8 mouse cellular contexts compared by ENCODE assay signal in genomic region chr2:152828011-152828370, GRCm38 (mm10). TPM values are rescaled to one million over a fixed set of nuclear protein-coding genes. Genes with fewer than 3 reads are reported as not detected.
DNase-seq lines count a peak whose midpoint lies in the region; ATAC-seq and TF ChIP-seq lines count a peak whose summit lies in the region.

No protein-coding gene starts in this region.

- no peak for DNase-seq in thymus, adult 2 months
- no peak for DNase-seq in thymus, postnatal 10 days (ENCODE audit: low spot score in 2 of 2)
- DNase-seq in kidney, postnatal 25 days = peak; percentile 75 to 81
- no peak for DNase-seq in ovary, postnatal 14 days (ENCODE audit: low spot score)
- DNase-seq in gastrocnemius, postnatal 36 days = no peak
- no peak for DNase-seq in cerebellum, adult 9-10 months

- no peak for TF ChIP-seq CTCF in thymus, adult 2 months (IDR thresholded peaks at IDR 0.05; ENCODE audit: borderline replicate concordance, control insufficient read depth, extremely low read depth, insufficient read depth, low read length, poor library complexity)

- TF ChIP-seq POLR2A in thymus, adult 2 months (IDR thresholded peaks at IDR 0.05; ENCODE audit: control insufficient read depth, extremely low read depth, insufficient read depth, low read length, poor library complexity) = no peak
- no peak for TF ChIP-seq POLR2A in myocyte (IDR thresholded peaks at IDR 0.05; ENCODE audit: insufficient read length, low read depth)

- H3K9me3 ChIP-seq in forebrain, embryonic 16.5 days (ENCODE audit: control insufficient read depth, low read length) = no peaks in the 10 kb centered on the region

- H3K27ac ChIP-seq in thymus, adult 2 months (ENCODE audit: control insufficient read depth, insufficient read depth, low read length) = no peak overlapping the region
- H3K27ac ChIP-seq in forebrain, embryonic 16.5 days (ENCODE audit: low read length) = no peak overlapping the region

- no peak for ATAC-seq in forebrain, embryonic 16.5 days

- H3K9ac ChIP-seq in forebrain, embryonic 16.5 days (replicated peaks; ENCODE audit: low read depth, low read length) = no peak overlapping the region; the same call in 1 of the 2 replicates

- H3K36me3 ChIP-seq in thymus, adult 2 months (ENCODE audit: control insufficient read depth, insufficient read depth, low read length) = no peaks in the 10 kb centered on the region; the same call in 1 of the 2 replicates
- no peaks in the 10 kb centered on the region for H3K36me3 ChIP-seq in forebrain, embryonic 16.5 days (ENCODE audit: control insufficient read depth, insufficient read depth)
- peaks cover 9% of the 10 kb centered on the region for H3K36me3 ChIP-seq in myocyte (ENCODE audit: control insufficient read depth, insufficient read depth)

- intact Hi-C loops in gastrocnemius, postnatal 36 days (cut with DNase I) = loop anchor here (2.0 kb wide), 1 partner anchor 61 kb away; no protein-coding TSS in a partner anchor

- WGBS in thymus, adult 2 months = 90% methylated on average over 4 of the region's 4 CpGs
- WGBS in forebrain, embryonic 16.5 days = 84% methylated on average over 4 of the region's 4 CpGs

- H3K27me3 ChIP-seq in thymus, adult 2 months (ENCODE audit: control insufficient read depth, insufficient read depth, low read length) = no peaks in the 10 kb centered on the region
- no peaks in the 10 kb centered on the region for H3K27me3 ChIP-seq in forebrain, embryonic 16.5 days (replicated peaks; ENCODE audit: control insufficient read depth, insufficient read depth, low read length)
- no peaks in the 10 kb centered on the region for H3K27me3 ChIP-seq in myocyte (ENCODE audit: control insufficient read depth, insufficient read depth, insufficient read length)

- peak overlapping the region; percentile 41 for H3K4me3 ChIP-seq in thymus, adult 2 months (ENCODE audit: control insufficient read depth, insufficient read depth, low read length)
- H3K4me3 ChIP-seq in forebrain, embryonic 16.5 days (replicated peaks; ENCODE audit: low read length) = peak overlapping the region; percentile 87
- H3K4me3 ChIP-seq in myocyte = peak overlapping the region; percentile 77

- H3K4me2 ChIP-seq in forebrain, embryonic 16.5 days (ENCODE audit: low read length) = peak overlapping the region; percentile 64
- peak overlapping the region; percentile 78 for H3K4me2 ChIP-seq in myocyte (ENCODE audit: low read depth)

- H3K79me2 ChIP-seq in myocyte (ENCODE audit: control insufficient read depth, insufficient read depth) = peaks cover 73% of the 10 kb centered on the region

- peaks cover 23% of the 10 kb centered on the region for H3K4me1 ChIP-seq in thymus, adult 2 months (replicated peaks; ENCODE audit: control insufficient read depth, insufficient read depth, low read length)
- peaks cover 54% of the 10 kb centered on the region for H3K4me1 ChIP-seq in forebrain, embryonic 16.5 days (replicated peaks; ENCODE audit: control insufficient read depth, insufficient read depth, low read length)

- no peak overlapping the region for H3ac ChIP-seq in myocyte (ENCODE audit: control insufficient read depth, insufficient read length)

TF ChIP-seq in myocyte, 11 proteins besides CTCF, POLR2A, EP300 and RAD21:
- TF ChIP-seq USF1 (IDR thresholded peaks at IDR 0.05; ENCODE audit: low read depth) = no peak
- no peak for TF ChIP-seq E2F4 (IDR thresholded peaks at IDR 0.05; ENCODE audit: insufficient read depth)
- no peak for TF ChIP-seq CEBPB (IDR thresholded peaks at IDR 0.05; ENCODE audit: insufficient read depth, poor library complexity, severe bottlenecking)
- no peak for TF ChIP-seq MYOD1 (IDR thresholded peaks at IDR 0.05; ENCODE audit: control insufficient read depth in 1 of 3, insufficient read length in 2 of 3, low read depth in 2 of 3)
- TF ChIP-seq SRF (IDR thresholded peaks at IDR 0.05; ENCODE audit: control insufficient read depth, insufficient read length, low read depth) = no peak
- no peak for TF ChIP-seq MYOG (IDR thresholded peaks at IDR 0.05; ENCODE audit: control insufficient read depth in 1 of 3, insufficient read depth in 1 of 3, insufficient read length in 2 of 3, low read depth in 2 of 3)
- no peak for TF ChIP-seq MAX (IDR thresholded peaks at IDR 0.05; ENCODE audit: low read depth)
- no peak for TF ChIP-seq TCF3 (IDR thresholded peaks at IDR 0.05; ENCODE audit: insufficient read length, low read depth)
- TF ChIP-seq POLR2AphosphoS2 (IDR thresholded peaks at IDR 0.05; ENCODE audit: insufficient read length, low read depth) = no peak
- TF ChIP-seq REST (IDR thresholded peaks at IDR 0.05; ENCODE audit: insufficient read depth, insufficient read length) = no peak
- TF ChIP-seq TCF12 (IDR thresholded peaks at IDR 0.05; ENCODE audit: insufficient read depth, poor library complexity, severe bottlenecking) = no peak

RNA-seq across cellular contexts. Expression of gene Bcl2l1, which starts 3.5 kb away (rescaled TPM):
- polyA plus RNA-seq in thymus, adult 2 months (2012; rRNA removed) = 205 and 207 TPM in 2 replicates
- polyA plus RNA-seq in forebrain, embryonic 16.5 days (2015; fragmentation: Nextera tagmentation; extraction: Ambion mirVana) = 176 and 188 TPM in 2 replicates
- 57.0 TPM for polyA plus RNA-seq in myocyte (2012; fragmentation: generic; extraction: Trizol)
- 10 to 100 TPM; 15.4 to 17.6 TPM for total RNA-seq in gastrocnemius, postnatal 36 days (2021)

RNA-seq across cellular contexts. Expression of gene Tpx2, which starts 19.8 kb away (rescaled TPM):
- 16.1 and 19.1 TPM in 2 replicates for polyA plus RNA-seq in thymus, adult 2 months (2012; rRNA removed)
- polyA plus RNA-seq in forebrain, embryonic 16.5 days (2015; fragmentation: Nextera tagmentation; extraction: Ambion mirVana) = 40.0 and 49.6 TPM in 2 replicates
- 26.3 TPM for polyA plus RNA-seq in myocyte (2012; fragmentation: generic; extraction: Trizol)
- 1 to 10 TPM; 1.4 to 1.9 TPM for total RNA-seq in gastrocnemius, postnatal 36 days (2021)

Comparison
In these comparisons a context has a peak if more than half of its experiments do, and no peak if none do; other contexts are left out.
1. DNase-seq: peak in kidney, postnatal 25 days (2 of 2); none in thymus, adult 2 months (single experiment), thymus, postnatal 10 days (0 of 2), ovary, postnatal 14 days (single experiment), gastrocnemius, postnatal 36 days (0 of 2) and cerebellum, adult 9-10 months (single experiment).
2. Peak in every context shown above with its lines, with median percentiles within 50 percentile points of each other: H3K4me3 ChIP-seq.